Mouse (Mus musculus): ENCODE data around the gene Amdhd1. TPM values are rescaled to one million over a fixed set of nuclear protein-coding genes. Genes with fewer than 3 reads are reported as not detected.

Amdhd1 gene
- polyA plus RNA-seq, 1 experiment from 2014 or later, result not detected

DNA sequence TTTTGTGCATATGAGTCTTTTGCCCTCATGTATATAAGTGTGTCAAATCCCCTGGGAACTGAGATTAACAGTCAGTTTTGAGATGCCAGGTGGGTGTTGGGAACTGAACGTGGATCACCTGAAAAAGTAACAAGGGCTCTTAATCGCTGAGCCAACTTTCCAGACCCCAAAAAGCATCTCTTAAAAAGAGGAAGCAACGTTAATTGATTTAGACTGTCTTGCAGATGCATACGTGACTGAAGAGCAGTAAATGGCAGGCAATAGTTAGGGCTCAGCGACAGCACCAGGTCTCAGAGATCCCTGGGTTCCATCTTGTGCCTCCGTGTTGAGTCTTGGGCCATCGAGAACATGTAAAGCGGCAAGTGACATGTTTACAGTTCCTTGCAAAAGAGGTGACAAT is 12.8 kb upstream of the Amdhd1 start:
- Histone ChIP-seq H3K4me2 (replicated peaks; ENCODE audit: low read depth) (no peak overlapping the region), H3K36me3 (ENCODE audit: control insufficient read depth, insufficient read depth) (no peaks in the 10 kb centered on the region), H3K9ac (ENCODE audit: low read depth, low read length) (no peak overlapping the region), H3K27me3 (replicated peaks; ENCODE audit: control insufficient read depth, insufficient read depth, low read length) (no peaks in the 10 kb centered on the region), H3K9me3 (ENCODE audit: control insufficient read depth) (no peaks in the 10 kb centered on the region), H3K4me1 (replicated peaks; ENCODE audit: control insufficient read depth, insufficient read depth, low read length) (no peaks in the 10 kb centered on the region), H3K4me3 (ENCODE audit: low read depth, low read length) (no peak overlapping the region), H3K27ac (ENCODE audit: low read depth, low read length) (no peak overlapping the region)
- WGBS, result 81% methylated on average over 8 of the region's 8 CpGs
- no peak for TF ChIP-seq CTCF (IDR thresholded peaks at IDR 0.05; ENCODE audit: low read depth)
- ATAC-seq, result no peak

DNA sequence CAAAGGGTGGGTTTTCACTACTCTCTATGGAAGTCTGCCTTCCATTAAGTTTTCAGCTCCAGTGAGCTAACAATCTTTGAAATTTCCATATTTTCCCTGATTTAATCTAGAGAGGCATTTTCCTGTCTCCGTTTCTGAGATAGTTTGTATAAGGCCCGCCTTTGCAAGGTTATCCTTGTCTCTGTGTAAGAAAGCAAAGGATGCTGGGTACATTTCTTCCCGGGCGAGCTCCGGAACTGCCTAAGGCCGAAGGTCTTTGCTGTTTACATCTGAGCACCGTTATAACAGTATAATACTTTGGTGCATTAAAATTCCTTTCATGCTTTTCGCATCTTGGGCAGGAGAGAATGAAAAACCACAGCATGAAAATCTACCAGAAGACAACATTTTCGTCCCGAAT is 10.0 kb upstream of the Amdhd1 start:
- 48% methylated on average over 10 of the region's 10 CpGs for WGBS
- ATAC-seq, result no peak
- no peaks in the 10 kb centered on the region for H3K4me1 ChIP-seq (replicated peaks; ENCODE audit: control insufficient read depth, insufficient read depth, low read length)
- H3K4me2 ChIP-seq (replicated peaks; ENCODE audit: low read depth), result no peak overlapping the region
- H3K9me3 ChIP-seq (ENCODE audit: control insufficient read depth), result no peaks in the 10 kb centered on the region
- H3K4me3 ChIP-seq (ENCODE audit: low read depth, low read length), result no peak overlapping the region
- TF ChIP-seq CTCF (IDR thresholded peaks at IDR 0.05; ENCODE audit: low read depth), result no peak
- no peaks in the 10 kb centered on the region for H3K36me3 ChIP-seq (ENCODE audit: control insufficient read depth, insufficient read depth)
- no peaks in the 10 kb centered on the region for H3K27me3 ChIP-seq (replicated peaks; ENCODE audit: control insufficient read depth, insufficient read depth, low read length)
- H3K27ac ChIP-seq (ENCODE audit: low read depth, low read length), result no peak overlapping the region
- no peak overlapping the region for H3K9ac ChIP-seq (ENCODE audit: low read depth, low read length)

- TF ChIP-seq CTCF (IDR thresholded peaks at IDR 0.05; ENCODE audit: low read depth), result peak; percentile 92
- no peak for ATAC-seq
- H3K27ac ChIP-seq (ENCODE audit: low read depth, low read length), result no peak overlapping the region
- no peaks in the 10 kb centered on the region for H3K36me3 ChIP-seq (ENCODE audit: control insufficient read depth, insufficient read depth)
- 12% methylated on average over 7 of the region's 7 CpGs for WGBS
- no peak overlapping the region for H3K9ac ChIP-seq (ENCODE audit: low read depth, low read length)
- H3K4me2 ChIP-seq (replicated peaks; ENCODE audit: low read depth), result no peak overlapping the region
- no peaks in the 10 kb centered on the region for H3K27me3 ChIP-seq (replicated peaks; ENCODE audit: control insufficient read depth, insufficient read depth, low read length)
- no peaks in the 10 kb centered on the region for H3K4me1 ChIP-seq (replicated peaks; ENCODE audit: control insufficient read depth, insufficient read depth, low read length)
- no peaks in the 10 kb centered on the region for H3K9me3 ChIP-seq (ENCODE audit: control insufficient read depth)
- H3K4me3 ChIP-seq (ENCODE audit: low read depth, low read length), result no peak overlapping the region
Measured at GRCm38 (mm10) chr10:93548991-93549390, 9.2 kb upstream of the Amdhd1 start.

- Histone ChIP-seq H3K9ac (ENCODE audit: low read depth, low read length) (no peak overlapping the region), H3K4me1 (replicated peaks; ENCODE audit: control insufficient read depth, insufficient read depth, low read length) (no peaks in the 10 kb centered on the region), H3K9me3 (ENCODE audit: control insufficient read depth) (no peaks in the 10 kb centered on the region), H3K4me3 (ENCODE audit: low read depth, low read length) (no peak overlapping the region), H3K27me3 (replicated peaks; ENCODE audit: control insufficient read depth, insufficient read depth, low read length) (no peaks in the 10 kb centered on the region), H3K36me3 (ENCODE audit: control insufficient read depth, insufficient read depth) (no peaks in the 10 kb centered on the region), H3K4me2 (replicated peaks; ENCODE audit: low read depth) (no peak overlapping the region), H3K27ac (ENCODE audit: low read depth, low read length) (no peak overlapping the region)
- ATAC-seq, result no peak
- TF ChIP-seq CTCF (IDR thresholded peaks at IDR 0.05; ENCODE audit: low read depth), result no peak
- 96% methylated on average over 4 of the region's 4 CpGs for WGBS
Measured at GRCm38 (mm10) chr10:93547741-93548270, 8.0 kb upstream of the Amdhd1 start.

DNA sequence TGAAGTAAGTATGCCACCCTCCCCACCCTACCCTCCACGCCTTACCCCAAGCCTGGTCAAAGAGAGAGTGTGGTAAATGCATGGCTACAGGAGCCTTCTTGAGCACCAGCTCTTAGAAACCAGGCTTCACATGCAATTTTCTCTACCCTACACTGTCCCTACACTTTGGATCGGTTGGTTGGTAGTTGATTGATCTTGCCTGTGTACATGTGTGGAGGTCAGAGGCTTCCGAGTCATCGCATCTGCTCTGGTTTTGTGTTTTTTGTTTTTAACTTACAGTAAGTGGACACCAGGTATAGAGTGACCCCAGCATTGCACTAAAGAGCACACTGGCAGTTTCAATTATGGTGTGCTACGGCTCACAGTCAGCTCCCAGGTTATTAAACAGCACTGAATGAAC is 4.3 kb upstream of the Amdhd1 start:
- H3K36me3 ChIP-seq (ENCODE audit: control insufficient read depth, insufficient read depth), result no peaks in the 10 kb centered on the region
- H3K27me3 ChIP-seq (replicated peaks; ENCODE audit: control insufficient read depth, insufficient read depth, low read length), result no peaks in the 10 kb centered on the region
- no peak overlapping the region for H3K4me2 ChIP-seq (replicated peaks; ENCODE audit: low read depth)
- no peaks in the 10 kb centered on the region for H3K4me1 ChIP-seq (replicated peaks; ENCODE audit: control insufficient read depth, insufficient read depth, low read length)
- no peak overlapping the region for H3K27ac ChIP-seq (ENCODE audit: low read depth, low read length)
- H3K9me3 ChIP-seq (ENCODE audit: control insufficient read depth), result no peaks in the 10 kb centered on the region
- no peak for ATAC-seq
- 73% methylated on average over 5 of the region's 5 CpGs for WGBS
- no peak overlapping the region for H3K9ac ChIP-seq (ENCODE audit: low read depth, low read length)
- no peak for TF ChIP-seq CTCF (IDR thresholded peaks at IDR 0.05; ENCODE audit: low read depth)
- H3K4me3 ChIP-seq (ENCODE audit: low read depth, low read length), result no peak overlapping the region

GRCm38 (mm10) chr10:93543176-93543575 is 3.3 kb upstream of the Amdhd1 start:
- 59% methylated on average over 6 of the region's 6 CpGs for WGBS
- H3K4me2 ChIP-seq (replicated peaks; ENCODE audit: low read depth), result no peak overlapping the region
- TF ChIP-seq CTCF (IDR thresholded peaks at IDR 0.05; ENCODE audit: low read depth), result no peak

GRCm38 (mm10) chr10:93542356-93542755 is 2.5 kb upstream of the Amdhd1 start:
- Histone ChIP-seq H3K36me3 (ENCODE audit: control insufficient read depth, insufficient read depth) (no peaks in the 10 kb centered on the region), H3K27me3 (replicated peaks; ENCODE audit: control insufficient read depth, insufficient read depth, low read length) (0 out of 2 replicates have a peak, but pooled peaks cover 6% of the 10 kb centered on the region), H3K4me1 (replicated peaks; ENCODE audit: control insufficient read depth, insufficient read depth, low read length) (no peaks in the 10 kb centered on the region), H3K9ac (ENCODE audit: low read depth, low read length) (no peak overlapping the region), H3K4me3 (ENCODE audit: low read depth, low read length) (no peak overlapping the region), H3K9me3 (ENCODE audit: control insufficient read depth) (no peaks in the 10 kb centered on the region), H3K27ac (ENCODE audit: low read depth, low read length) (no peak overlapping the region), H3K4me2 (replicated peaks; ENCODE audit: low read depth) (no peak overlapping the region)
- ATAC-seq, result no peak
- WGBS, result 54% methylated on average over 4 of the region's 4 CpGs
- no peak for TF ChIP-seq CTCF (IDR thresholded peaks at IDR 0.05; ENCODE audit: low read depth)

More at GRCm38 (mm10) chr10:93543176-93543575, 3.3 kb upstream of the Amdhd1 start:
- Histone ChIP-seq H3K4me1 (replicated peaks; ENCODE audit: control insufficient read depth, insufficient read depth, low read length) (no peaks in the 10 kb centered on the region), H3K27ac (ENCODE audit: low read depth, low read length) (no peak overlapping the region), H3K36me3 (ENCODE audit: control insufficient read depth, insufficient read depth) (no peaks in the 10 kb centered on the region), H3K9me3 (ENCODE audit: control insufficient read depth) (no peaks in the 10 kb centered on the region), H3K9ac (ENCODE audit: low read depth, low read length) (no peak overlapping the region), H3K4me3 (ENCODE audit: low read depth, low read length) (no peak overlapping the region), H3K27me3 (replicated peaks; ENCODE audit: control insufficient read depth, insufficient read depth, low read length) (0 out of 2 replicates have a peak, but pooled peaks cover 1% of the 10 kb centered on the region)
- ATAC-seq, result no peak
